ENCODE assay signal across 9 mouse cellular contexts in the genomic region with DNA sequence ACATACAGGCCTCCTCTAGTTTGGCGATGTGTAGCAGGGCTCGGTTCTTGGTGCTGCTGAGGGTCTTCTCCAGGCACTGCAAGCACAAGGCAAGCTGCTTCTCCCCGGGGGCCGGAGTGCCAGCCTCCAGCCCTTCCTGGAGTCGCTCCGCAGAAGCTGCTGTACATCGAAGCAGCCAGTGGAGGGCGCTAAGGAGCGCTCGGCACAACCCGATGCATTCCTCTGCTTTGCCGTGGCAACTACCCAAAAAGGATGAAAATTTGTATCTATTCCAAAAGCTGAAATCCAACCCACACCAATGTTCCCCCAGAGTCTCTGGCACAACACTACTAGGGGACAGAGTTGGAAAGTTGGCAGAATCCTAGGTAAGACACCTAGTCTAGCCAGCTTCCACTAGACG. TPM values are rescaled to one million over a fixed set of nuclear protein-coding genes. Genes with fewer than 3 reads are reported as not detected.
A peak's percentile ranks its signal among the peaks of the same experiment; 100 is the strongest.
DNase-seq lines count a peak whose midpoint lies in the region; ATAC-seq and TF ChIP-seq lines count a peak whose summit lies in the region.
"Had no signal": no experiment of that assay in that cellular context is flagged by ENCODE, and none has a peak within 500 bp of the region (broad histone marks: within the 10 kb centered on the region; RNA-seq: fewer than 3 reads in every experiment).

No protein-coding gene starts in this region.

- H3K9me3 ChIP-seq in hindbrain, embryonic 11.5 days (ENCODE audit: control insufficient read depth, low read length), result no peaks in the 10 kb centered on the region
- no peaks in the 10 kb centered on the region for H3K9me3 ChIP-seq in hindbrain, embryonic 12.5 days (replicated peaks)
- H3K9me3 ChIP-seq: neural tube, embryonic 12.5 days had no signal

- H3K9ac ChIP-seq in hindbrain, embryonic 11.5 days (ENCODE audit: low read depth, low read length), result no peak overlapping the region
- no peak overlapping the region for H3K9ac ChIP-seq in hindbrain, embryonic 12.5 days
- H3K9ac ChIP-seq: neural tube, embryonic 12.5 days had no signal

- H3K36me3 ChIP-seq in hindbrain, embryonic 11.5 days (ENCODE audit: control insufficient read depth, insufficient read depth, low read length), result no peaks in the 10 kb centered on the region
- peaks cover 59% of the 10 kb centered on the region for H3K36me3 ChIP-seq in hindbrain, embryonic 12.5 days
- H3K36me3 ChIP-seq in splenic B cell, adult 2 months (ENCODE audit: control insufficient read depth, insufficient read depth, low read length, poor library complexity, severe bottlenecking), result peaks cover 6% of the 10 kb centered on the region

- H3K27ac ChIP-seq in hindbrain, embryonic 11.5 days (ENCODE audit: low read depth, low read length), result no peak overlapping the region
- H3K27ac ChIP-seq in hindbrain, embryonic 12.5 days, result no peak overlapping the region
- H3K27ac ChIP-seq in embryonic fibroblast, embryonic 13.5 days (ENCODE audit: insufficient read depth, low read length), result no peak overlapping the region
- H3K27ac ChIP-seq: neural tube, embryonic 12.5 days had no signal

- WGBS in hindbrain, embryonic 11.5 days, result 18% methylated on average over 13 of the region's 13 CpGs
- WGBS in hindbrain, embryonic 12.5 days, result 24% methylated on average over 13 of the region's 13 CpGs

- TF ChIP-seq CTCF in embryonic fibroblast, embryonic 13.5 days (IDR thresholded peaks at IDR 0.05; ENCODE audit: borderline replicate concordance, insufficient read depth, low read length), result peak; percentile 78; the same call in 1 of the 2 replicates

- TF ChIP-seq POLR2A in embryonic fibroblast, embryonic 13.5 days (IDR thresholded peaks at IDR 0.05; ENCODE audit: low read depth, low read length), result no peak

- intact Hi-C loops in heart, postnatal 14 days (cut with DNase I), result loop anchor here (2.0 kb wide), 1 partner anchor 71 kb away; no protein-coding TSS in a partner anchor

- ATAC-seq in hindbrain, embryonic 11.5 days (ENCODE audit: low FRiP score), result no peak
- ATAC-seq in hindbrain, embryonic 12.5 days (ENCODE audit: low FRiP score), result no peak
- ATAC-seq in megakaryocyte, adult 5-6 weeks (ENCODE audit: poor library complexity, severe bottlenecking), result peak; percentile 68

- no peak overlapping the region for H3K4me3 ChIP-seq in hindbrain, embryonic 11.5 days (ENCODE audit: low read depth, low read length)
- no peak overlapping the region for H3K4me3 ChIP-seq in hindbrain, embryonic 12.5 days
- H3K4me3 ChIP-seq in embryonic fibroblast, embryonic 13.5 days (ENCODE audit: insufficient read depth, low read length), result no peak overlapping the region
- H3K4me3 ChIP-seq: neural tube, embryonic 12.5 days had no signal

- H3K4me2 ChIP-seq in hindbrain, embryonic 11.5 days (replicated peaks; ENCODE audit: low read depth, low read length), result no peak overlapping the region
- H3K4me2 ChIP-seq in hindbrain, embryonic 12.5 days (replicated peaks), result no peak overlapping the region
- H3K4me2 ChIP-seq: neural tube, embryonic 12.5 days had no signal

- DNase-seq in hindbrain, embryonic 11.5 days (ENCODE audit: low spot score), result peak; percentile 80
- DNase-seq in adrenal gland, postnatal 4 days (ENCODE audit: low spot score in 2 of 2), result peak; percentile 60 to 66
- peak; percentile 81 to 89 for DNase-seq in heart, postnatal 14 days
- DNase-seq in left cerebral cortex, adult 11 months (ENCODE audit: low spot score), result peak; percentile 71
- peak; percentile 69 for DNase-seq in splenic B cell, adult 2 months (ENCODE audit: low read depth, low spot score)

- no peaks in the 10 kb centered on the region for H3K4me1 ChIP-seq in hindbrain, embryonic 11.5 days (replicated peaks; ENCODE audit: control insufficient read depth, insufficient read depth, low read length)
- peaks cover 8% of the 10 kb centered on the region; the same call in 1 of the 2 replicates for H3K4me1 ChIP-seq in hindbrain, embryonic 12.5 days
- H3K4me1 ChIP-seq in embryonic fibroblast, embryonic 13.5 days (ENCODE audit: control insufficient read depth, insufficient read depth, low read length), result no peaks in the 10 kb centered on the region
- H3K4me1 ChIP-seq: neural tube, embryonic 12.5 days had no signal

- H3K27me3 ChIP-seq in hindbrain, embryonic 11.5 days (ENCODE audit: control insufficient read depth, insufficient read depth, low read length), result no peaks in the 10 kb centered on the region
- no peaks in the 10 kb centered on the region for H3K27me3 ChIP-seq in hindbrain, embryonic 12.5 days
- H3K27me3 ChIP-seq in splenic B cell, adult 2 months (ENCODE audit: control insufficient read depth, insufficient read depth, low read length, poor library complexity, severe bottlenecking), result no peaks in the 10 kb centered on the region
- H3K27me3 ChIP-seq: neural tube, embryonic 12.5 days had no signal

RNA-seq across cellular contexts. Expression of a gene that starts 11.3 kb away (rescaled TPM):
- 47.3 and 60.8 TPM in 2 replicates for polyA plus RNA-seq in hindbrain, embryonic 11.5 days (2014; fragmentation: Nextera tagmentation; extraction: Ambion mirVana)
- 85.0 and 86.9 TPM in 2 replicates for polyA plus RNA-seq in hindbrain, embryonic 12.5 days (2016; fragmentation: Nextera tagmentation; extraction: Ambion mirVana)
- 10 to 100 TPM; 75.7 to 84.8 TPM for total RNA-seq in adrenal gland, postnatal 4 days (2021)
- 50.1 and 58.1 TPM in 2 replicates for polyA plus RNA-seq in embryonic fibroblast, embryonic 13.5 days (2011; ENCODE audit: insufficient read length, low read depth, missing spikeins)
- total RNA-seq in heart, postnatal 14 days (2021), result 10 to 100 TPM; 49.5 to 49.8 TPM
- total RNA-seq in megakaryocyte, adult 5-6 weeks (2015), result 17.9 and 21.5 TPM in 2 replicates
- 22.6 and 31.3 TPM in 2 replicates for total RNA-seq in megakaryocyte, adult 5-6 weeks (2017)

RNA-seq across cellular contexts. Expression of a gene that starts 16.8 kb away (rescaled TPM):
- polyA plus RNA-seq in hindbrain, embryonic 11.5 days (2014; fragmentation: Nextera tagmentation; extraction: Ambion mirVana), result not detected in 2 replicates
- not detected in 2 replicates for polyA plus RNA-seq in hindbrain, embryonic 12.5 days (2016; fragmentation: Nextera tagmentation; extraction: Ambion mirVana)
- total RNA-seq in adrenal gland, postnatal 4 days (2021), result not detected
- 0.35 TPM in 1 of 2 replicates, not detected in the other for polyA plus RNA-seq in embryonic fibroblast, embryonic 13.5 days (2011; ENCODE audit: insufficient read length, low read depth, missing spikeins)
- total RNA-seq in heart, postnatal 14 days (2021), result not detected
- not detected in 2 replicates for total RNA-seq in megakaryocyte, adult 5-6 weeks (2015)
- not detected in 2 replicates for total RNA-seq in megakaryocyte, adult 5-6 weeks (2017)
- polyA plus RNA-seq: neural tube, embryonic 12.5 days had no signal

RNA-seq across cellular contexts. Expression of a gene that starts 22.5 kb away (rescaled TPM):
- 34.7 and 41.4 TPM in 2 replicates for polyA plus RNA-seq in hindbrain, embryonic 11.5 days (2014; fragmentation: Nextera tagmentation; extraction: Ambion mirVana)
- polyA plus RNA-seq in hindbrain, embryonic 12.5 days (2016; fragmentation: Nextera tagmentation; extraction: Ambion mirVana), result 67.2 and 68.4 TPM in 2 replicates
- 100 to 1,000 TPM; 181 to 195 TPM for total RNA-seq in adrenal gland, postnatal 4 days (2021)
- 66.0 and 83.9 TPM in 2 replicates for polyA plus RNA-seq in embryonic fibroblast, embryonic 13.5 days (2011; ENCODE audit: insufficient read length, low read depth, missing spikeins)
- 100 to 1,000 TPM; 123 to 130 TPM for total RNA-seq in heart, postnatal 14 days (2021)
- 10.0 and 11.6 TPM in 2 replicates for total RNA-seq in megakaryocyte, adult 5-6 weeks (2015)
- total RNA-seq in megakaryocyte, adult 5-6 weeks (2017), result 8.0 and 9.0 TPM in 2 replicates

RNA-seq across cellular contexts. Expression of a gene that starts 35.5 kb away (rescaled TPM):
- polyA plus RNA-seq in hindbrain, embryonic 11.5 days (2014; fragmentation: Nextera tagmentation; extraction: Ambion mirVana), result 154 and 155 TPM in 2 replicates
- polyA plus RNA-seq in hindbrain, embryonic 12.5 days (2016; fragmentation: Nextera tagmentation; extraction: Ambion mirVana), result 222 and 226 TPM in 2 replicates
- 100 to 1,000 TPM; 137 to 147 TPM for total RNA-seq in adrenal gland, postnatal 4 days (2021)
- polyA plus RNA-seq in embryonic fibroblast, embryonic 13.5 days (2011; ENCODE audit: insufficient read length, low read depth, missing spikeins), result 86.7 and 91.8 TPM in 2 replicates
- total RNA-seq in heart, postnatal 14 days (2021), result 100 to 1,000 TPM; 110 TPM
- 21.7 and 22.6 TPM in 2 replicates for total RNA-seq in megakaryocyte, adult 5-6 weeks (2015)
- total RNA-seq in megakaryocyte, adult 5-6 weeks (2017), result 34.6 and 43.1 TPM in 2 replicates

RNA-seq across cellular contexts. Expression of a gene that starts 53.8 kb away (rescaled TPM):
- polyA plus RNA-seq in hindbrain, embryonic 11.5 days (2014; fragmentation: Nextera tagmentation; extraction: Ambion mirVana), result not detected in 2 replicates
- polyA plus RNA-seq in hindbrain, embryonic 12.5 days (2016; fragmentation: Nextera tagmentation; extraction: Ambion mirVana), result not detected in 2 replicates
- not detected for total RNA-seq in adrenal gland, postnatal 4 days (2021)
- polyA plus RNA-seq in embryonic fibroblast, embryonic 13.5 days (2011; ENCODE audit: insufficient read length, low read depth, missing spikeins), result not detected in 2 replicates
- total RNA-seq in heart, postnatal 14 days (2021), result not detected
- total RNA-seq in megakaryocyte, adult 5-6 weeks (2015), result 0.25 TPM in 1 of 2 replicates, not detected in the other
- not detected in 2 replicates for total RNA-seq in megakaryocyte, adult 5-6 weeks (2017)
- polyA plus RNA-seq: neural tube, embryonic 12.5 days had no signal

Comparison
In these comparisons a context has a peak if more than half of its experiments do, and no peak if none do; other contexts are left out.
1. RNA of a gene that starts 22.5 kb away (total RNA-seq): 181 to 195 TPM in adrenal gland, postnatal 4 days and 123 to 130 TPM in heart, postnatal 14 days; 8.0 to 11.6 TPM in megakaryocyte, adult 5-6 weeks; every median in the first group is over 4 times any median in the second.
2. Peak in every context shown above with its lines, with median percentiles within 50 percentile points of each other: DNase-seq.